Mouse (Mus musculus) fat pad, adult 2 months (tissue): ENCODE results near the gene Tpp1.

Experiments
- DNase-seq: peaks from one replicate; pipeline ENCODE4 v3.0.0-alpha.2; 2011; ENCODE audit warnings: low read depth, low spot score; ENCODE audit errors: extremely low read depth

Gene Tpp1

GRCm38 (mm10) chr7:105728701-105729428, 23.2 kb downstream of the Tpp1 start:
- DNase-seq = no peak

- no peak for DNase-seq
Observed at GRCm38 (mm10) chr7:105726980-105727325, 25.1 kb downstream of the Tpp1 start.

- DNase-seq = no peak
Observed at GRCm38 (mm10) chr7:105726144-105726979, 25.7 kb downstream of the Tpp1 start.

GRCm38 (mm10) chr7:105721916-105722315, 30.1 kb downstream of the Tpp1 start:
- DNase-seq = no peak

GRCm38 (mm10) chr7:105715366-105715765, 36.7 kb downstream of the Tpp1 start:
- DNase-seq = no peak

GRCm38 (mm10) chr7:105708733-105709132, 43.3 kb downstream of the Tpp1 start:
- no peak for DNase-seq

GRCm38 (mm10) chr7:105703816-105704215, 48.2 kb downstream of the Tpp1 start:
- DNase-seq = no peak

- DNase-seq = no peak
Observed at GRCm38 (mm10) chr7:105703184-105703583, 48.9 kb downstream of the Tpp1 start.
